Mouse (Mus musculus) thymus, adult 2 months (tissue): ENCODE measurements around the gene Rab3c. TPM values are rescaled to one million over a fixed set of nuclear protein-coding genes. Genes with fewer than 3 reads are reported as not detected.

ENCODE experiments used
- DNase-seq: peaks from one replicate; pipeline ENCODE4 v3.0.0; 2021
- H3K27ac ChIP-seq: fragments of 200-500 bp; 2 replicates; pipeline ENCODE4 v1.5.1; 2012; ENCODE audit warnings: low read length, control low read depth; ENCODE audit not compliant: control insufficient read depth, insufficient read depth
- H3K27me3 ChIP-seq: fragments of 200-500 bp; 2 replicates; pipeline ENCODE4 v1.6.1; 2012; ENCODE audit warnings: mild to moderate bottlenecking, low read length, moderate library complexity, mixed read lengths; ENCODE audit not compliant: control insufficient read depth, insufficient read depth
- H3K36me3 ChIP-seq: fragments of 200-500 bp; 2 replicates; pipeline ENCODE4 v1.6.1; 2012; ENCODE audit warnings: mild to moderate bottlenecking, low read length, moderate library complexity; ENCODE audit not compliant: control insufficient read depth, insufficient read depth
- H3K4me1 ChIP-seq: fragments of 200-500 bp; replicated peaks from 2 replicates; pipeline ENCODE4 v1.6.1; 2012; ENCODE audit warnings: low read length; ENCODE audit not compliant: control insufficient read depth, insufficient read depth
- H3K4me3 ChIP-seq: fragments of 200-500 bp; 2 replicates; pipeline ENCODE4 v1.5.1; 2012; ENCODE audit warnings: mild to moderate bottlenecking, low read length, control low read depth, moderate library complexity; ENCODE audit not compliant: control insufficient read depth, insufficient read depth
- CTCF ChIP-seq: fragments of 200-500 bp; IDR thresholded peaks from 2 replicates; pipeline ENCODE4 v1.5.1; 2012; ENCODE audit warnings: mild to moderate bottlenecking, control low read depth, low read length, moderate library complexity, borderline replicate concordance; ENCODE audit not compliant: control insufficient read depth, poor library complexity, insufficient read depth; ENCODE audit errors: extremely low read depth
- POLR2A ChIP-seq: fragments of 200-500 bp; IDR thresholded peaks from 2 replicates; pipeline ENCODE4 v1.6.1; 2012; ENCODE audit warnings: mild to moderate bottlenecking, low read length, control low read depth, moderate library complexity; ENCODE audit not compliant: control insufficient read depth, poor library complexity, insufficient read depth; ENCODE audit errors: extremely low read depth
- WGBS: fragments of 180-500 bp; shearing (Covaris S2); methylation state at CpG from one replicate; pipeline ENCODE4 v1.1.7; 2018; 5-methylcytosine and 5-hydroxymethylcytosine counted together
- polyA plus RNA-seq: library from polyadenylated mRNA; depleted of rRNA; stranded (reverse); fragments of >200 nt; gene quantifications from 2 replicates; pipeline ENCODE4 v1.2.3, GENCODE M21; 2012

Gene Rab3c
- polyA plus RNA-seq, 1 experiment: not detected

GRCm38 (mm10) chr13:110062288-110062687 lies 218.5 kb downstream of the Rab3c start:
- H3K36me3 ChIP-seq: no peaks in the 10 kb centered on the region
- no peak overlapping the region for H3K27ac ChIP-seq
- TF ChIP-seq CTCF: no peak
- TF ChIP-seq POLR2A: no peak
- H3K27me3 ChIP-seq: no peaks in the 10 kb centered on the region
- no peak for DNase-seq
- no peak overlapping the region for H3K4me3 ChIP-seq
- no peaks in the 10 kb centered on the region for H3K4me1 ChIP-seq
- 77% methylated on average over 8 of the region's 8 CpGs for WGBS

- 60% methylated on average over 8 of the region's 8 CpGs for WGBS
Observed at GRCm38 (mm10) chr13:110054538-110054937, 226.3 kb downstream of the Rab3c start.

GRCm38 (mm10) chr13:110048767-110049434 lies 231.9 kb downstream of the Rab3c start:
- H3K4me3 ChIP-seq: no peak overlapping the region
- peak; percentile 3 for DNase-seq

More at GRCm38 (mm10) chr13:110054538-110054937, 226.3 kb downstream of the Rab3c start:
- no peak overlapping the region for H3K4me3 ChIP-seq
- no peak for TF ChIP-seq POLR2A
- TF ChIP-seq CTCF: no peak
- no peak for DNase-seq
- no peaks in the 10 kb centered on the region for H3K36me3 ChIP-seq
- H3K27me3 ChIP-seq: no peaks in the 10 kb centered on the region
- no peak overlapping the region for H3K27ac ChIP-seq
- peaks cover 1% of the 10 kb centered on the region; the same call in 1 of the 2 replicates for H3K4me1 ChIP-seq

GRCm38 (mm10) chr13:110044418-110044817 lies 236.4 kb downstream of the Rab3c start:
- H3K27me3 ChIP-seq: no peaks in the 10 kb centered on the region
- H3K36me3 ChIP-seq: no peaks in the 10 kb centered on the region
- WGBS: 93% methylated on average over 4 of the region's 4 CpGs
- no peak for TF ChIP-seq CTCF
- no peak for TF ChIP-seq POLR2A
- H3K4me1 ChIP-seq: peaks cover 12% of the 10 kb centered on the region
- H3K4me3 ChIP-seq: no peak overlapping the region
- DNase-seq: no peak
- no peak overlapping the region for H3K27ac ChIP-seq

More at GRCm38 (mm10) chr13:110048767-110049434, 231.9 kb downstream of the Rab3c start:
- 2% methylated on average over 5 of the region's 5 CpGs for WGBS
- H3K36me3 ChIP-seq: no peaks in the 10 kb centered on the region
- TF ChIP-seq POLR2A: no peak
- no peak for TF ChIP-seq CTCF
- H3K27me3 ChIP-seq: no peaks in the 10 kb centered on the region
- H3K27ac ChIP-seq: no peak overlapping the region
- peaks cover 12% of the 10 kb centered on the region for H3K4me1 ChIP-seq

GRCm38 (mm10) chr13:110039779-110040498 lies 240.9 kb downstream of the Rab3c start:
- Histone ChIP-seq H3K27me3 (no peaks in the 10 kb centered on the region), H3K4me1 (peaks cover 9% of the 10 kb centered on the region), H3K27ac (no peak overlapping the region), H3K36me3 (no peaks in the 10 kb centered on the region), H3K4me3 (no peak overlapping the region)
- TF ChIP-seq POLR2A (no peak), CTCF (no peak)
- 91% methylated on average over 3 of the region's 3 CpGs for WGBS
- peak; percentile 28 for DNase-seq

GRCm38 (mm10) chr13:110039170-110039569 lies 241.6 kb downstream of the Rab3c start:
- no peaks in the 10 kb centered on the region for H3K27me3 ChIP-seq
- no peak overlapping the region for H3K27ac ChIP-seq
- peaks cover 3% of the 10 kb centered on the region for H3K4me1 ChIP-seq
- DNase-seq: no peak
- no peak overlapping the region for H3K4me3 ChIP-seq
- H3K36me3 ChIP-seq: no peaks in the 10 kb centered on the region
- TF ChIP-seq CTCF: no peak
- no peak for TF ChIP-seq POLR2A
- WGBS: 39% methylated on average over 9 of the region's 9 CpGs

GRCm38 (mm10) chr13:110038521-110038920 lies 242.3 kb downstream of the Rab3c start:
- no peak for DNase-seq
- TF ChIP-seq POLR2A (no peak), CTCF (no peak)
- Histone ChIP-seq H3K27me3 (no peaks in the 10 kb centered on the region), H3K4me3 (no peak overlapping the region), H3K4me1 (peaks cover 2% of the 10 kb centered on the region), H3K36me3 (no peaks in the 10 kb centered on the region), H3K27ac (no peak overlapping the region)
- 97% methylated on average over 3 of the region's 3 CpGs for WGBS
